Mouse (Mus musculus): ENCODE measurements around the gene Rora. TPM values are rescaled to one million over a fixed set of nuclear protein-coding genes. Genes with fewer than 3 reads are reported as not detected.
A peak's percentile ranks its signal among the peaks of the same experiment; 100 is the strongest.

The Rora gene
- polyA plus RNA-seq, 1 experiment from 2014 or later, result 3.8 TPM

- Histone ChIP-seq H3K4me3 (ENCODE audit: low read depth, low read length) (no peak overlapping the region), H3K27ac (ENCODE audit: low read depth, low read length) (no peak overlapping the region), H3K9ac (ENCODE audit: low read depth, low read length) (no peak overlapping the region), H3K4me2 (replicated peaks; ENCODE audit: low read depth, low read length) (no peak overlapping the region), H3K27me3 (ENCODE audit: control insufficient read depth, insufficient read depth, low read length) (no peaks in the 10 kb centered on the region), H3K36me3 (ENCODE audit: control insufficient read depth, insufficient read depth, low read length) (no peaks in the 10 kb centered on the region), H3K4me1 (replicated peaks; ENCODE audit: control insufficient read depth, insufficient read depth, low read length) (peaks cover 6% of the 10 kb centered on the region; the same call in 1 of the 2 replicates), H3K9me3 (ENCODE audit: control insufficient read depth, low read length) (no peaks in the 10 kb centered on the region)
- DNase-seq (ENCODE audit: low spot score) (no peak), ATAC-seq (ENCODE audit: low FRiP score) (no peak)
- 91% methylated on average over 12 of the region's 12 CpGs for WGBS
These were observed 26.3 kb downstream of the Rora start for GRCm38 (mm10) chr9:68679871-68680374.

GRCm38 (mm10) chr9:68683938-68684337 is 30.4 kb downstream of the Rora start:
- no peak overlapping the region for H3K4me2 ChIP-seq (replicated peaks; ENCODE audit: low read depth, low read length)
- no peak overlapping the region for H3K27ac ChIP-seq (ENCODE audit: low read depth, low read length)
- no peaks in the 10 kb centered on the region for H3K27me3 ChIP-seq (ENCODE audit: control insufficient read depth, insufficient read depth, low read length)
- DNase-seq (ENCODE audit: low spot score), result peak; percentile 22
- no peak overlapping the region for H3K9ac ChIP-seq (ENCODE audit: low read depth, low read length)
- no peaks in the 10 kb centered on the region for H3K36me3 ChIP-seq (ENCODE audit: control insufficient read depth, insufficient read depth, low read length)
- no peak for ATAC-seq (ENCODE audit: low FRiP score)
- 22% methylated on average over 3 of the region's 3 CpGs for WGBS
- H3K4me3 ChIP-seq (ENCODE audit: low read depth, low read length), result no peak overlapping the region
- peaks cover 9% of the 10 kb centered on the region; the same call in 1 of the 2 replicates for H3K4me1 ChIP-seq (replicated peaks; ENCODE audit: control insufficient read depth, insufficient read depth, low read length)
- H3K9me3 ChIP-seq (ENCODE audit: control insufficient read depth, low read length), result no peaks in the 10 kb centered on the region

- Histone ChIP-seq H3K4me1 (replicated peaks; ENCODE audit: control insufficient read depth, insufficient read depth, low read length) (peaks cover 9% of the 10 kb centered on the region; the same call in 1 of the 2 replicates), H3K27me3 (ENCODE audit: control insufficient read depth, insufficient read depth, low read length) (no peaks in the 10 kb centered on the region), H3K36me3 (ENCODE audit: control insufficient read depth, insufficient read depth, low read length) (no peaks in the 10 kb centered on the region), H3K9ac (ENCODE audit: low read depth, low read length) (no peak overlapping the region), H3K4me3 (ENCODE audit: low read depth, low read length) (no peak overlapping the region), H3K4me2 (replicated peaks; ENCODE audit: low read depth, low read length) (no peak overlapping the region), H3K9me3 (ENCODE audit: control insufficient read depth, low read length) (no peaks in the 10 kb centered on the region), H3K27ac (ENCODE audit: low read depth, low read length) (0 out of 2 replicates have a peak overlapping the region, but pooled peaks have one; percentile 27)
- DNase-seq (ENCODE audit: low spot score), result no peak
- WGBS, result 36% methylated on average over 5 of the region's 5 CpGs
- ATAC-seq (ENCODE audit: low FRiP score), result no peak
These were observed 32.0 kb downstream of the Rora start for GRCm38 (mm10) chr9:68685562-68685961.

GRCm38 (mm10) chr9:68687251-68687874 is 33.8 kb downstream of the Rora start:
- WGBS, result 42% methylated on average over 10 of the region's 10 CpGs
- ATAC-seq (ENCODE audit: low FRiP score), result no peak
- no peak overlapping the region for H3K27ac ChIP-seq (ENCODE audit: low read depth, low read length)

GRCm38 (mm10) chr9:68688151-68688550 is 34.6 kb downstream of the Rora start:
- Histone ChIP-seq H3K4me3 (ENCODE audit: low read depth, low read length) (no peak overlapping the region), H3K4me2 (replicated peaks; ENCODE audit: low read depth, low read length) (no peak overlapping the region), H3K9me3 (ENCODE audit: control insufficient read depth, low read length) (no peaks in the 10 kb centered on the region), H3K27me3 (ENCODE audit: control insufficient read depth, insufficient read depth, low read length) (no peaks in the 10 kb centered on the region), H3K36me3 (ENCODE audit: control insufficient read depth, insufficient read depth, low read length) (no peaks in the 10 kb centered on the region), H3K4me1 (replicated peaks; ENCODE audit: control insufficient read depth, insufficient read depth, low read length) (peaks cover 9% of the 10 kb centered on the region; the same call in 1 of the 2 replicates), H3K9ac (ENCODE audit: low read depth, low read length) (no peak overlapping the region), H3K27ac (ENCODE audit: low read depth, low read length) (no peak overlapping the region)
- no peak for ATAC-seq (ENCODE audit: low FRiP score)
- WGBS, result 84% methylated on average over 2 of the region's 2 CpGs
- DNase-seq (ENCODE audit: low spot score), result no peak

More at GRCm38 (mm10) chr9:68687251-68687874, 33.8 kb downstream of the Rora start:
- Histone ChIP-seq H3K4me3 (ENCODE audit: low read depth, low read length) (no peak overlapping the region), H3K36me3 (ENCODE audit: control insufficient read depth, insufficient read depth, low read length) (no peaks in the 10 kb centered on the region), H3K4me2 (replicated peaks; ENCODE audit: low read depth, low read length) (no peak overlapping the region), H3K27me3 (ENCODE audit: control insufficient read depth, insufficient read depth, low read length) (no peaks in the 10 kb centered on the region), H3K9ac (ENCODE audit: low read depth, low read length) (no peak overlapping the region), H3K4me1 (replicated peaks; ENCODE audit: control insufficient read depth, insufficient read depth, low read length) (peaks cover 9% of the 10 kb centered on the region; the same call in 1 of the 2 replicates), H3K9me3 (ENCODE audit: control insufficient read depth, low read length) (no peaks in the 10 kb centered on the region)
- no peak for DNase-seq (ENCODE audit: low spot score)

- WGBS, result 39% methylated on average over 4 of the region's 4 CpGs
- ATAC-seq (ENCODE audit: low FRiP score), result no peak
- no peak overlapping the region for H3K4me2 ChIP-seq (replicated peaks; ENCODE audit: low read depth, low read length)
These were observed 35.8 kb downstream of the Rora start for GRCm38 (mm10) chr9:68689351-68689750.

GRCm38 (mm10) chr9:68694889-68695495 is 41.4 kb downstream of the Rora start:
- no peaks in the 10 kb centered on the region for H3K27me3 ChIP-seq (ENCODE audit: control insufficient read depth, insufficient read depth, low read length)
- H3K4me1 ChIP-seq (replicated peaks; ENCODE audit: control insufficient read depth, insufficient read depth, low read length), result 0 out of 2 replicates have a peak, but pooled peaks cover 2% of the 10 kb centered on the region
- H3K27ac ChIP-seq (ENCODE audit: low read depth, low read length), result no peak overlapping the region
- H3K36me3 ChIP-seq (ENCODE audit: control insufficient read depth, insufficient read depth, low read length), result no peaks in the 10 kb centered on the region
- no peak overlapping the region for H3K9ac ChIP-seq (ENCODE audit: low read depth, low read length)
- WGBS, result 36% methylated on average over 4 of the region's 4 CpGs
- H3K9me3 ChIP-seq (ENCODE audit: control insufficient read depth, low read length), result no peaks in the 10 kb centered on the region
- peak; percentile 15 for DNase-seq (ENCODE audit: low spot score)
- no peak for ATAC-seq (ENCODE audit: low FRiP score)
- no peak overlapping the region for H3K4me3 ChIP-seq (ENCODE audit: low read depth, low read length)
- H3K4me2 ChIP-seq (replicated peaks; ENCODE audit: low read depth, low read length), result no peak overlapping the region

More at GRCm38 (mm10) chr9:68689351-68689750, 35.8 kb downstream of the Rora start:
- Histone ChIP-seq H3K9me3 (ENCODE audit: control insufficient read depth, low read length) (no peaks in the 10 kb centered on the region), H3K4me3 (ENCODE audit: low read depth, low read length) (no peak overlapping the region), H3K27me3 (ENCODE audit: control insufficient read depth, insufficient read depth, low read length) (no peaks in the 10 kb centered on the region), H3K4me1 (replicated peaks; ENCODE audit: control insufficient read depth, insufficient read depth, low read length) (peaks cover 7% of the 10 kb centered on the region; the same call in 1 of the 2 replicates), H3K36me3 (ENCODE audit: control insufficient read depth, insufficient read depth, low read length) (no peaks in the 10 kb centered on the region), H3K9ac (ENCODE audit: low read depth, low read length) (no peak overlapping the region), H3K27ac (ENCODE audit: low read depth, low read length) (no peak overlapping the region)
- DNase-seq (ENCODE audit: low spot score), result peak; percentile 79

GRCm38 (mm10) chr9:68695496-68695969 is 41.9 kb downstream of the Rora start:
- no peak overlapping the region for H3K4me3 ChIP-seq (ENCODE audit: low read depth, low read length)
- no peak overlapping the region for H3K27ac ChIP-seq (ENCODE audit: low read depth, low read length)
- H3K27me3 ChIP-seq (ENCODE audit: control insufficient read depth, insufficient read depth, low read length), result no peaks in the 10 kb centered on the region
- no peak overlapping the region for H3K9ac ChIP-seq (ENCODE audit: low read depth, low read length)
- H3K36me3 ChIP-seq (ENCODE audit: control insufficient read depth, insufficient read depth, low read length), result no peaks in the 10 kb centered on the region
- no peak overlapping the region for H3K4me2 ChIP-seq (replicated peaks; ENCODE audit: low read depth, low read length)
- H3K9me3 ChIP-seq (ENCODE audit: control insufficient read depth, low read length), result no peaks in the 10 kb centered on the region
- H3K4me1 ChIP-seq (replicated peaks; ENCODE audit: control insufficient read depth, insufficient read depth, low read length), result 0 out of 2 replicates have a peak, but pooled peaks cover 2% of the 10 kb centered on the region
- peak; percentile 34 for DNase-seq (ENCODE audit: low spot score)
- no peak for ATAC-seq (ENCODE audit: low FRiP score)
- WGBS, result 47% methylated on average over 16 of the region's 16 CpGs
